Mouse (Mus musculus) kidney, postnatal 14 days (tissue): ENCODE results near the gene Ddx19b.
"Not testable (repeated sequence)": the region's sequence is repeated elsewhere in the genome, so short reads cannot be mapped to it uniquely, and the experiment has no call there.

Experiments used
- DNase-seq: peaks from one replicate; pipeline ENCODE4 v3.0.0; 2022; ENCODE audit warnings: mixed read lengths

Gene Ddx19b

DNA sequence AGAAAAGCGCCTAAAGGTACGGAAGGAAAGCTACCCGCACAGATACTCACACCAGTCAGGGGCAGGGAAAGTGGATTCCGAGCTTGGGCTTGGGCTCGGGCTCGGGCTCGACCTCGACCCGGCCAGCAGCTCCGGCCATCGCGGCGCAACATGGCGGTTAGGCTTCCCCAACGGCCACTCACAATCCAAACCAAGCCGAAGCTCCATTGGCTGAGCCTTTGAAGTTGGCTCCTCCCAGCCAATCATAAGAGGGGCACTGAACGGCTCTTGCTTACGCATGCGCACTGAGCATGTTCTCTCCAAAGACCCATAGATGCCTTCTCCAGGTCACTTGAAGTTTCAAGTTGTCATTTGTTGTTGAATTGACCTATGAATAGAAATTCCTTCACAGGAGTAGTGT is at the start of gene Ddx19b:
Gene Ddx19b (minus strand): TSS at position 180 of the 400 bp plus-strand sequence.
- no peak for DNase-seq

GRCm38 (mm10) chr8:111079861-111080271 is 48.3 kb upstream of the Ddx19b start:
- DNase-seq, result peak; percentile 70

DNA sequence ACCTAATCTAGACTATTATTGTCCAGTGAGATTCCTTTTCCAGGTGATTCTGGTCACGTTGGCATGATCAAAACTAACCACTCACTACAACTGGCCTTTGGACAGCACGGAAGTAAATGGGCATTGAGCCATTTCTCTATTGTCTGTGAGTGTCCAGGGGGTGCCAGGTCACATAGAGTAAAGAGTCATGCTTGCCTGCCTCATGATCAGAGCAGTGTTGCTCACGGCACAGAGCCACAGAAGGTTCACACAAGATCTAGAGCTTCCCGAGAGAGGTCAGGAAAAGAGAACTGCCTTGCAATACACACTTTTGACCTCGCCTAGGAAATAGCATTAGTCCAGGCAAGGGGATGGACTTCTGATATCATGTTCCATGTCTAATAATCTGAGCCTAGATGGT is 47.9 kb upstream of the Ddx19b start:
- peak; percentile 53 for DNase-seq

DNA sequence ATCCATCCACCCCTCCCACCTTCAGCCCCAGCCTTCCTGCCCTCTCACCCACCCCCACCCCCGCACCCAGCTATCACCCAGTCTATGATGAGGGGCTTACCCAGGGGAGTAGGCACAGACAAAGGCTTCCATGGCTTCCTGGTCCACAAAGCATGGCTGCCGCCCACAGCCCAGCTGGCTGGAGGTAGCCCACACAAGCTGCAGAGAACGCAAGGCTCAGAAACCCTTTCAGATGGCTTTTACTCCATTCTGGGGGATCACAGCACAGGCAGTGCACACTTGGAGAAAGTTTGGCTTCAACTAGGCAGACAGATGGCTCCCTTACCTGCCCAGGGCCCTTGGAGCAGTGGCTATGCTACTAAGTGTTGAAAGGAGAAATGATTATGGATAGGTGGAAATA is 44.4 kb upstream of the Ddx19b start:
- DNase-seq, result no peak

GRCm38 (mm10) chr8:111068660-111069059 is 37.1 kb upstream of the Ddx19b start:
- DNase-seq, result not testable (repeated sequence)

DNA sequence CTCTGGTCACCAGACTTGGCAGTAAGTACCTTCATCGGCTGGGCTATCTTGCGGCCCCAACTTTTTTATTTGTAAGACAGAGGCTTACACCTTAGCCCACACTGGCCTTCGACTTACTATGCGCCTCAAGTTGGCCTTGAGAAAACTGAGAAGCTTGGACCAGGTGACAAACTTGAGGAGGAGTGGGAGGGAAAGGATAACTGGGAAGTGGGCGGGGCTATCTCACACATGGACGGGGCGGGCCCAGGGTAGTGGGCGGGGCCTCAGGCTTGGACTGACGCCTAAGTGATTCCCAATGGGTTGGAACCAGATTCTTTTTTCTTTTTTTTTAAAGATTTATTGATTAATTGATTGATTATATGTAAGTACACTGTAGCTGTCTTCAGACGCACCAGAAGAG is 35.9 kb upstream of the Ddx19b start:
- no peak for DNase-seq

GRCm38 (mm10) chr8:111066308-111066707 is 34.8 kb upstream of the Ddx19b start:
- no peak for DNase-seq

DNA sequence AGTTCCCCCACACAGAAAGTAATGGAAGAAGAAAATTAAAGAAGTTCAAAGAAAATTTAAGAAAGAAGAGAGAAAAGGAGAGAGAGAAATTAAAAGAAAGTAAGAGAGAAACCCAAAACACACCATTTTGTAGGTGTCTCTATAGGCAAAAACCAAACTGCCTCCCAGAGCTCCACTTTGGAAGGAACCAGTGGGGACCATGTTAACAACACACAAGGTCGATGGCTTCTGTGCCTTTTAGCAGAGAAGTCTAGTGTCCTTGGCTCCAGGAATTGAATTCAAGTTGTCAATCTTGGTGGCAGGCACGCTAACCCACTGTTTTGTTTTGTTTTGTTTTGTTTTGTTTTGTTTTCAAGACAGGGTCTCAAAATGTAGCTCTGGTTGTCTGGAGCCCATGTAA is 31.3 kb upstream of the Ddx19b start:
- no peak for DNase-seq

- peak; percentile 86 for DNase-seq
Measured at GRCm38 (mm10) chr8:111062072-111062757, 30.7 kb upstream of the Ddx19b start.

GRCm38 (mm10) chr8:111061688-111062071 is 30.1 kb upstream of the Ddx19b start:
- DNase-seq, result no peak

DNA sequence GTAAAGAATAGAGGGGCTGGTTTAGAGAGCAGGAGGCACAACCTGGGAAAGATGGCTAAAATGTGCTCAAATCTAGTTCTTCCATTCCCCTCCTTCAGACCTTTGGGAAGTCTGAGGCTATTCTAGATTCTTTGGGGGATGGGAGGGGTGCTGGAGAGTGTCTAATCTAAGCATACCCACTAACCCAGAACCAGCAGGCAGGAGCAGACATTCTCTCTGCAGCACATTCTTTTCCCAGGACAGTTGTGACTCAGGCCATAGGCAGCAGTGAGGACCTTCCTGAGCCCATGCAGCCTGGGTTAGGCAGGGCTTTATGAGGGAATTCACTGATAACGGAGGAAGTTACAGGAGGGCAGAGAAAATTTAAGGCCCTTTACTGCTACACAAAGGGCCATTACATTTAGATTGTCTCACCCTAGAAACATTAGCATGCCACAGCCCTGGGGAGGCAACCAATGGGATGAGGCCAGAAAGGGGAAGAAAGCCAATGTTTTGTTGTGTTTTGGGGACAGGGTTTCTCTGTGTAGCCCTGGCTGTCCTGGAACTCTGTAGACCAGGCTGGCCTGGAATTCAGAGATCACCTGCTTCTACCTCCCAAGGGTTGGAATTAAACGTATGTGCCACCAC is 27.5 kb upstream of the Ddx19b start:
- DNase-seq, result no peak

- peak; percentile 74 for DNase-seq
Measured at GRCm38 (mm10) chr8:111056691-111057293, 25.2 kb upstream of the Ddx19b start.

GRCm38 (mm10) chr8:111056158-111056663 is 24.7 kb upstream of the Ddx19b start, which contains the start of gene Exosc6:
TSS of gene Exosc6 (plus strand) at chr8:111056339.
- peak; percentile 95 for DNase-seq

GRCm38 (mm10) chr8:111055661-111056060 is 24.1 kb upstream of the Ddx19b start:
- DNase-seq, result no peak

DNA sequence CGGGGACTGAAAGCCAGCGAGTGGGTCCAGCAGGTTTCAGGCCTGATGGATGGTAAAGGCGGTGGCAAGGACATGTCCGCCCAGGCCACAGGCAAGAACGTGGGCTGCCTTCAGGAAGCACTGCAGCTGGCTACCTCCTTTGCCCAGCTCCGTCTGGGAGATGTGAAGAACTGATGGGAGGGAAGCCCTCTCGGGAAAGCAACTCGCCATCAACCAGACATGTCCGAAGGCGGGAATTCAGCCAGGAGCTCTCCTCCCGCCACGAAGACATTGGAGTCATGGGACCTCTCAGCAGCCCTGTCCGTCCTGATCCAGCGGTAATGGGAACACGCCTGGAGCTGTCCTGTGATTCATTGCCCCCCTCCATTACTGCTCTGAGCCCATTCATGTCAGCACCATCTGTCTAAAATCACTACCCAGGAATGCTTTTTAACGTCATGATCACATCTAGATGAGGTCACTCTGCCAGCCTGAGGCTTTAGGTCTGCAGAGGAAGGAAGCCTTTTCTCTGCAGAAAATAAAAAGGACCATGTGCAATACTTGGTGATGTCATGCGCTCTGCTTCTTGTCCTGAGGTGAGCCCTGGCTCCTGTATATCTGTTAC is 23.6 kb upstream of the Ddx19b start:
- no peak for DNase-seq

GRCm38 (mm10) chr8:111053827-111054518 is 22.4 kb upstream of the Ddx19b start:
- DNase-seq, result no peak

DNA sequence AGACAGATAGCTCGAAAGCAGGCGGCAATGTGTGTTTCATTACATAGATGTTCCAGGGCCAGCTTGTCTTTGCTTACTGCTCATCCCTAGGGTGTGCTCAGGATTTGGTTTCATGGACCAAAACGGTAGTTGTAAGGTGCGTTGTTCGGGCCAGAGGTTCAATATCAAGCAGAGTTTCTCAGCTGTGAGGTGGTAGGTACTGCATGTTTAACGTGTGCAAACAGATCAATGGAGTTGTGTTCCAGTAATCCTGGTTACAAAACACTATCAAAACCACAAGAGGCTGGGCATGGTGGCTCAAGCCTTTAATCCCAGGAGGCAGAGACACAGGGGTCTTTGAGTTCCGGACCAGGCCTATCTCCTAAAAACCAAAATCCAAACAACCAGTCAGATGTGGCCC is 17.6 kb upstream of the Ddx19b start:
- no peak for DNase-seq

DNA sequence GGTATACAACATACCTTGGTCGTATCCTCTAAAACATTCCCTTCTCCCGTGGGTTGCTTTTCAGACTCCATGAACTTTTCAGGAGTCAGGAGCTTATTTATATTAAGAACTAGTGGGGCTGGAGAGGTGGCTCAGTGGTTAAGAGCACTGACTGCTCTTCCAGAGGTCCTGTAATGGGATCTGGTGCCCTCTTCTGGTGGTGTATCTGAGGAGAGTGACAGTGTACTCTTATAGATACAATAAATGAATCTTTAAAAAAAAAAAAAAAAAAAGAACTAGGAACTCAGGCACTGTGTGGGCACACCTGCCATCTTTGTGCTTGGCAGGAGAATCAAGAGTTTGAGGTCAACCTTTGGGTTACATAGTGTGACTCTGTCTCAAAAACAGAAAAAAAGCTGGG is 17.1 kb upstream of the Ddx19b start:
- DNase-seq, result no peak

GRCm38 (mm10) chr8:111044003-111044734 is 12.6 kb upstream of the Ddx19b start:
- DNase-seq, result no peak

- DNase-seq, result no peak
Measured at GRCm38 (mm10) chr8:111042546-111042945, 11.0 kb upstream of the Ddx19b start.

- no peak for DNase-seq
Measured at GRCm38 (mm10) chr8:111036591-111036990, 5.0 kb upstream of the Ddx19b start.

DNA sequence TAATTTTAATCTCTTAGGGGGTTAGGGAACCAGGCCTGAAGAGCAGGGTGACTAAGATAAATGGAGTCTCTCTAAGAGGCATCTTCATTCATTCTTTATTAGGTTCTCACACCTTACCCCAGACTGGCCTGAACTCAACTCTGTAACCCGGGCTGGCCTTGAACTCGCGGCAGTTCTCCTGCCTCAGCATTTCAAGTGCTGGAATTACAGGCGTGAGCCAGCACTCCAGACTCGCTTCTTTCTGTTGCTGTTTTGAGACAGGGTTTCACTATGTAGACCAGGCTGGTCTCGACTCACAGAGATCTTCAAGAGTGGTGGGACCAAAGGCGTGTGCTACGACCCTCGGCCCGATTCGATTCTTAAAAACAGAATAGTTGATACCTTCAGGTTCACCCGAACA is 2.7 kb upstream of the Ddx19b start:
- DNase-seq, result peak; percentile 21
